Mouse (Mus musculus): ENCODE results near the gene Atp6v1b1. TPM values are rescaled to one million over a fixed set of nuclear protein-coding genes. Genes with fewer than 3 reads are reported as not detected.

The Atp6v1b1 gene
- polyA plus RNA-seq, 1 experiment from 2014 or later, result not detected

DNA sequence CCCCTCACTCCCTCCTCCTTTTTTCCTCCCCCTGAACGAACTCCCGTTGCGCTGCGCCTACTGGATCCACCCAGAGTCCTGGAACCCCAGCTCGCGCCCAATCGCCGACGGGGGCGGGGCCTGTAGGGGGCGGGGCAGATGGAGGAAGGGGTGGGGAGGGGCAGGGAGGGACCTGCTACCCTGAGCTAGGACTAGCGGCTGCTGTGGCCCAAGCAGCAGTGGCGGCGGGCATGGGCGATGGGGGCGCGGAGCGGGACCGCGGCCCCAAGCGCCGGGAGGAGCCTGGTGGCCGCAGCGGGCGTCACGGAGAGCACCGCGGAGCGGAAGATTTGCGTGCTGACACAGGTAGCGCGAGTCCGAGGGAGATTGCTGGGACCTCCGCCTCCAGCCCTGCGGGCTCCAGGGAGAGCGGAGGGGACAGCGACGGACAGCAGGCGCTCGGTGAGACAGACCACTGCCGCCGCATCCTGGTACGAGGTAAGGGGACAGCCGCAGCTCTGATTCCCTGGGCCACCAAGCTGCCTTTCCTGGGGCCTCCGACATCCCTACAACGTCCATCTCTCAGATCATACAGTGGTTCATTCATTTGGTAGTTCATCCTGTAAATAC lies 31.6 kb upstream of the Atp6v1b1 start, which contains the start of gene Vax2:
Gene Vax2 (plus strand): TSS at position 198 of the 609 bp plus-strand sequence.
- no peaks in the 10 kb centered on the region for H3K79me2 ChIP-seq (ENCODE audit: inconsistent target)
- H3K36me3 ChIP-seq (ENCODE audit: inconsistent target), result no peaks in the 10 kb centered on the region
- no peak within 1 kb of the TSS for H3K4me3 ChIP-seq (ENCODE audit: inconsistent target)
- no peak within 1 kb of the TSS for H3K27ac ChIP-seq
- 1% methylated on average over 44 of the region's 46 CpGs for WGBS (ENCODE audit: missing documents)

DNA sequence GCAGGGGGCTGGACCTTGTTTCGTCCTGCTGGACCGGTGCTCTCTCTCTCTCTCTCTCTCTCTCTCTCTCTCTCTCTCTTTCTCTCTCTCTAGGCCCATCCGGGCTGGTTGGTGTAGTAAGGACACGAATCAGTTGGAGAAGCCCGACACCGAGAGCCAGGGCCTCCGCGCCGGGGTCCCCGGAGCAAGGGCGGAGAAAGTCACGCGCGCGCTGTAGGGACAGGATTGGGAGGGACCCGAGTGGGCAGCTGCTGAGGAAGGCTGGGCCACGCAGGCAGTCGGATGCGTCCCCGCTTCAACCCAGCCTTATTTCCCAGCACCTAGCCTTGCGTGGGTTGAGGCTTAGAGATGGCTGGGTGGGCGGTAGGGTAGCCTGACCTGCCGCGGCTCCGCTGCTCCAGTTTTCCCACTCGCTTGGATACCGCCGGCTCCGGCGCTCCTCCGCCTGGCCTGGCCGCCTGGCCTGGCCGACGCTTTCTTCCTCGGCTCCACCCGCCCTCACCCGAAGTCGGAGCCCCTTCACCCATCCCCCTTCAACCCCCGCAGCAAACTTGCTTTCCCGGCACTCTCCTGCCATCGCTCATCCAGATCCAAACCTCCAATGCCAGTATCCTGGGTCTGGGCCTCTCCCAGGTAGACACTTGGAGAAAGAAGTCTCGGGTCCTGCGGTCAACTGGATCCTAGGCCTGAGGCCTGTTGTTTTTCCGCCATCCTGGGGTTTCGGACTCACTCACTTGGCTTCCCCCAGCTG lies 30.9 kb upstream of the Atp6v1b1 start:
- H3K27ac ChIP-seq, result no peak overlapping the region
- no peaks in the 10 kb centered on the region for H3K79me2 ChIP-seq (ENCODE audit: inconsistent target)
- WGBS (ENCODE audit: missing documents), result 14% methylated on average over 45 of the region's 45 CpGs
- no peak overlapping the region for H3K4me3 ChIP-seq (ENCODE audit: inconsistent target)
- H3K36me3 ChIP-seq (ENCODE audit: inconsistent target), result no peaks in the 10 kb centered on the region

DNA sequence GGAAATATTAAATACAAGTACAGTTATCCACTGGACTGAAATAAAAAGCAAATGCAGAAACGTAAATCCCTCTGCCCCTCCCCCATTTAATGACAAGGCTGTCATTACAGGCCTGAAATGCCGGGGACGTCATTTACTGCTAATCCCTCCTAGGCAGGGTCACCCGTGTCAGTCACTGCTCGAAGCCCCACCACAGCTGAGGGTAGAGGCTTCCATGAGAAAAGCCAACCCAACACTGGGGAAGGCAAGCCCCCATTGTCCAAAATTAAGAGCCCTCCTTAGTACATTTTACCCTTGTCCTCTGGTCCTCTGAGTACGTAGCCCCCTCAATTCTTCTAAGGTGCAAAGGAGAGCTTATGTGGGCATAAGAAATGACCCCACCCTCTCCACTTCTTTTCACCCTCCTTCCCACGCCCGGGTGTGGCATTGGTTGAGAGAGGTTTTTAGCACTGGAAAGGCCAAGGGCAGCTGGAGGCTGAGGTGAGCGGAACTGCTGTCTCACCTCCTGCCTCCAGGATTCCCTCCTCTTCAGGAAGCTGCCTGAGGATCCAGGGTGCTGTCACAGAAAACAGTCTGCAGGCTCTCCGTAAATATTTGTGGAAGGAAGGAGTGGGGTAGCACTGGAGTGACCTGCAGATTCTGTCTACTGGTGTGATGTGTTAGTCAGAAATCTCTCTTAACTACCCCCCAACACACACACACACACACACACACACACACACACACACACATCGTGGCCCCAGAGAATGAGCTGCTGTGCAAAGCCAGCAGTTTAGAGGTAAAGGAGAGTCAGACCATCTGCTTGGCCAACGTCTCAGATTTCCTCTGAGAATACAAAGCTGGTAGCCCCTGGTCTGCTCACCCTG lies 29.3 kb upstream of the Atp6v1b1 start:
- no peaks in the 10 kb centered on the region for H3K36me3 ChIP-seq (ENCODE audit: inconsistent target)
- no peaks in the 10 kb centered on the region for H3K79me2 ChIP-seq (ENCODE audit: inconsistent target)
- WGBS (ENCODE audit: missing documents), result 20% methylated on average over 12 of the region's 12 CpGs
- H3K27ac ChIP-seq, result no peak overlapping the region
- H3K4me3 ChIP-seq (ENCODE audit: inconsistent target), result no peak overlapping the region

DNA sequence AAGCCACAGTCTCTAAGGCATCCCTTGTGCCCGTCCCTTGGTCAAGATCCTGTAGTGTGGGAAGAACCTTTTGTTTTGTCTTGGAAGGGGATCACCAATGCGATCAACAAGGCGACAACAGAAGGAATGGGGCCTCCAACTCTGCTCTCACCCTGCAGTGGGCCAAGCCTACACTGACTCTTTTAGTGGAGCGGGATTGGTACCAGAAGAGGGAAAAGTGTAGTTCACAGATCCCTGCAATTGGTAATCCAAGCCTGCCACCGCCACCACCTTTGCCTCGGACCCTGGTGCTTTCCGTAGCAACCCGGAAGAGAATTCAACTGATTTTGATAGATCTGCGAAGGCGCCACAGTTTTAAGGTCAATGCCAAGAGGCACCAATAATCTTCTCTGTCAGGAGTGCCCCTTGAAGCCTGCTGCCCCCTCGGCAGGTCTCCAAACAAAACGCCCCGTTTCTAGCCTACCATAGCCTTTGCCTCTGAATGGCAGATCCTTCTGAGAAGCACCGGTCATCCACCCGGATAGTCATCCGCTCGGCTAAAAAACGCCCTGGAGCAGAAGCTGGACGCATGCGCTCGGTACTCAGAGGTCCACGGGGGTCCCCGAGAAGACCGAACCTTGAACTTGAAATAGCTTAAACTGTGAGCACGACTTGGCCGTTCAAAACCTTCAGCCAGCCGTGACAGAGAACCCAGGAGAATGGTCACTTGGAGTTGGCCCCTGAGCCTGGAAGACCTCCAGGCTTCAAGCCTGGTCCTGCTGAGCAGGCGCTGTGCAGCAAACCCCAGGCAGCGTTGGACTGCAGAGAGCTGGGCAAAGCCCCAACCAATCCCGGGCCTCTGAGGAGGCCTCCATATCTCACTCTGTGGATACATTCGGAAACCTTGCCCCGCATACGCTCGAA lies 28.3 kb upstream of the Atp6v1b1 start:
- Histone ChIP-seq H3K79me2 (ENCODE audit: inconsistent target) (no peaks in the 10 kb centered on the region), H3K4me3 (ENCODE audit: inconsistent target) (no peak overlapping the region), H3K27ac (no peak overlapping the region), H3K36me3 (ENCODE audit: inconsistent target) (no peaks in the 10 kb centered on the region)
- WGBS (ENCODE audit: missing documents), result 9% methylated on average over 34 of the region's 34 CpGs

DNA sequence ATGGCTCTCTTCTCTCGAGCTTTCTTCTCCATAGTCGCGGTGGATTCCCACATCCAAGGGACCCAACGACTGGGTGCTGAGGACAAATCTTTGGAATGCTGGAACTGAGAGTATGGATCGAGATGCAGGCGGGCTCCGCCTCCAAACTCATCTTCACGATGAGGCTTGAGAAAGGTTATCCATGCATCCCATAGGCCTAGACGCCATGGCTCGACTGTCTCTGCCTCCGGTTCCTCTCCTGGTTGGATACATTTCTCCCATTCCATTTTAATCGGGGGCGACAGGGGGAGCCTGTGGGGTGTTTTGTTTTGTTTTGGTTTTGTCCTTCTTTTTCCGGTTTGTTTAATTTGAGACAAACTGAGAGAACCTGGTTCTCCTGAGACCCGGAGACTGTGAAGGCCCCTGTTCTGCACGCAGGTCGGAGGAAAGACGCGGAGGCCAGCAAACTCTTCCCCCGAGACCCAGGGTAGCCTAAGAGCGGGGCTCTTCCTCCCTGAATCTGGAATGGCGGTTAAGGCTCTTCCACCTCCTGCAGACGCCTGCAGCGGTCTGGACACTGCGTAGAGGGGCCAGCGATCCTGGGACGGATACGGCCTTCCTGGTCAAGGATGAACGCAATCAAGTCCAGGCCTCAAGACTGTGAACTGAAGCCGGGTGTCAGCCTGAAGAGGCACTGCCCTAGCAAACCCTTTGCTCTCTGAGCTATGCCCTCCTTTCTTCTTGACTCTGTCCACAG lies 27.2 kb upstream of the Atp6v1b1 start:
- Histone ChIP-seq H3K79me2 (ENCODE audit: inconsistent target) (no peaks in the 10 kb centered on the region), H3K4me3 (ENCODE audit: inconsistent target) (no peak overlapping the region), H3K27ac (no peak overlapping the region), H3K36me3 (ENCODE audit: inconsistent target) (no peaks in the 10 kb centered on the region)
- 11% methylated on average over 30 of the region's 30 CpGs for WGBS (ENCODE audit: missing documents)

DNA sequence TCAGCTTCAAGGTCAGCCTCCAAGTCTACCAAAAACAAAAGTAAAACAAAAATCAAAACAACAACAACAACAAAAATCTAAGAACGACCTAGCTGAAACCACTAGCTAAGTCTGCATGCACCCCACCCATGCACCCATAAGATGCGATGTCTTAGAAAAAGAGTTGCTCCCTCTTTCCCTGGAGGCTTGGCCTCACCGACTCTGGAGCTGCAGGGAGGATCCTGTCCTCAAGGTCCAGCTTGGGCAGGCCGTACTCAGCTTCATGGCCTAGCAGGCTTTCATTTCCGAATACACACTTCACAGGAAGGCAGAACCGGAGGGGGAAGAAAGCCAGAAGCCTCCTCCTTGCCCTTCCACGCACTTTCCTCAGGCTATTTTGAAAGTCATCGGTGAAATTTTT lies 25.8 kb upstream of the Atp6v1b1 start:
- 6% methylated on average over 8 of the region's 8 CpGs for WGBS (ENCODE audit: missing documents)
- Histone ChIP-seq H3K79me2 (ENCODE audit: inconsistent target) (no peaks in the 10 kb centered on the region), H3K4me3 (ENCODE audit: inconsistent target) (no peak overlapping the region), H3K27ac (no peak overlapping the region), H3K36me3 (ENCODE audit: inconsistent target) (no peaks in the 10 kb centered on the region)

DNA sequence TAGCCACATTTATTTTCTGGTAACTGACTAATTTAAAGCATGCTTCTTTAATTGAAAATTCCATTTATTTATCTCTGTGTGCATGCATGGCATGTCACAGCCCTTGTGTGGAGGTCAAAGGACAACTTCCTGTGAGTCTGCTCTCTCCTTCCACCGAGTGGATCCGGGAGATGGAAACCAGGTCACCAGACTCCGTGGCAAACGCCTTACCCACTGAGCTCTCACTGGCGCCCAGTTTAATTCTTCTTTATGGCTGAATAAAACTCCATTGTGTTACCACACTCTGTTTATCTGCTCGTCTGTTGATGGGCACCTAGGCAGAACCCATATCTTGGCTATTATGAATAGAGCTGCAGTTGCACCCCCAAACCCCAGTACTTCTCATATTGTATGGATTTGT lies 20.3 kb upstream of the Atp6v1b1 start:
- Histone ChIP-seq H3K79me2 (ENCODE audit: inconsistent target) (no peaks in the 10 kb centered on the region), H3K27ac (no peak overlapping the region), H3K36me3 (ENCODE audit: inconsistent target) (no peaks in the 10 kb centered on the region), H3K4me3 (ENCODE audit: inconsistent target) (no peak overlapping the region)
- WGBS (ENCODE audit: missing documents), result 34% methylated on average over 6 of the region's 6 CpGs

DNA sequence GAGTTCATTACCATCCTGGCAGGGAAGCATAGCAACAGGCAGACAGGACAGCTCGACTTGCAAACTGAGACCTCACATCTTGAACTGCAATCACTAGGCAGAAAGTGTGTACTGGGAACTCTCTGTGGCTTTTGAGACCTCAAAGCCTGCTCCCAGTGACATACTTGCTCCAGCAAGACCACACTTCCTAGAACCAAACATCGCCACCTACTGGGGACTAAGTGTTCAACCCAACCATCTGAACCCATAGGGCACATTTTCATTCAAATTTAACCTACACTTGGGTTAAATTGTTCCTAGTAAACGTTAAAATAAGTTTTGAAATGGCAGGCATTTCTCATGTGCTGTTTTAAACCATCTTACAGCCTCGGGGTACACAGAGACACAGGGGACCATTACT lies 15.6 kb upstream of the Atp6v1b1 start:
- Histone ChIP-seq H3K79me2 (ENCODE audit: inconsistent target) (no peaks in the 10 kb centered on the region), H3K27ac (no peak overlapping the region), H3K4me3 (ENCODE audit: inconsistent target) (no peak overlapping the region), H3K36me3 (ENCODE audit: inconsistent target) (no peaks in the 10 kb centered on the region)
- WGBS (ENCODE audit: missing documents), result 49% methylated on average over 4 of the region's 4 CpGs

DNA sequence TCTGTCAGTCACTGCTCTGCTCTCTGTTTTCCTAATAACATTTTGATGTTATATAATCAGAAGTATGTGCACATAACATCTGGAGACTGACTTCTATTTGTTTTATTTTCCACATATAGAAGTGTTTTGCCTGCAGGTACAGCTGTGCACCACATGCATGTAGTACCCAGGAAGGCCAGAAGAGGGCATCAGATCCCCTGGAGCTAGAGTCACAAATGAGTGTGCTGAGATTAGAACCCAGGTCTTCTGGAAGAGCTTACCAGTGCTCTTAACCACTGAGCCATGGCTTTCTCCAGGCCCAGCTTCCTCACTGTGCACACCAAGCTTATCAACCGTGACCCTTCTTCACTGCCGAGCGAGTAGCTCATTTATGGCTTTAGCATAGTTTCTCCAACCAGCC lies 14.3 kb upstream of the Atp6v1b1 start:
- WGBS (ENCODE audit: missing documents), result 82% methylated on average over 3 of the region's 3 CpGs
- H3K27ac ChIP-seq, result no peak overlapping the region
- H3K36me3 ChIP-seq (ENCODE audit: inconsistent target), result no peaks in the 10 kb centered on the region
- no peak overlapping the region for H3K4me3 ChIP-seq (ENCODE audit: inconsistent target)
- H3K79me2 ChIP-seq (ENCODE audit: inconsistent target), result no peaks in the 10 kb centered on the region

DNA sequence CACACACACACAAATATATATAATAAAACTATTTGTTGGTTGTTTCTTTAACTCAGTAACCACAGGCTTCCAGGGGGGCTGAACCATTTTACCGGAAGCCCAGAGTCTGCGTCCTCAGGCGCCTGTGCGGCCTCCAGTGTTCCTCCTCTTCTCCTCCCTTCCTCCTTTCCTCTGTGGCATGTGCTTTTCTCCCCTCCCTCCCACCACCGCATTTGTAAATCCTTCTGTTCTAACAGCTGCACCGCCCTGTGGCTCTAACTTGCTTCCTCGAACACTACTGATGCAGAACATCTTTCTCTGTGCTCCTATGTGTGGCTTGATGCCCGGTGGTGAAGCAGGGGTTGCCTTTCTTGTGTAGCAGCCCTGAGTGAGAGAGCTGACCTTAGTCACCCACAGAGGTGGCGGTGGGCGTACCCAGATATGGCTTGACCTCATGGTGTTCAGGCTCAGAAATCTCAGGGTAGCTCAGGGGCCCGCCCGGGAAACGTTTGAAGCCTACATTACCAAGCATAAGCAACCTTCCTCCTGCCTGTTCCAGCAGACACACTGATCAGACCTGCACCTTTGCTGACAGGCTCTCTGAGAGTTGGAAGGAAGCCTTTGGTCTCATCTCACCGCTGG lies 13.3 kb upstream of the Atp6v1b1 start:
- no peak overlapping the region for H3K4me3 ChIP-seq (ENCODE audit: inconsistent target)
- no peak overlapping the region for H3K27ac ChIP-seq
- H3K36me3 ChIP-seq (ENCODE audit: inconsistent target), result no peaks in the 10 kb centered on the region
- WGBS (ENCODE audit: missing documents), result 28% methylated on average over 14 of the region's 14 CpGs
- H3K79me2 ChIP-seq (ENCODE audit: inconsistent target), result no peaks in the 10 kb centered on the region

DNA sequence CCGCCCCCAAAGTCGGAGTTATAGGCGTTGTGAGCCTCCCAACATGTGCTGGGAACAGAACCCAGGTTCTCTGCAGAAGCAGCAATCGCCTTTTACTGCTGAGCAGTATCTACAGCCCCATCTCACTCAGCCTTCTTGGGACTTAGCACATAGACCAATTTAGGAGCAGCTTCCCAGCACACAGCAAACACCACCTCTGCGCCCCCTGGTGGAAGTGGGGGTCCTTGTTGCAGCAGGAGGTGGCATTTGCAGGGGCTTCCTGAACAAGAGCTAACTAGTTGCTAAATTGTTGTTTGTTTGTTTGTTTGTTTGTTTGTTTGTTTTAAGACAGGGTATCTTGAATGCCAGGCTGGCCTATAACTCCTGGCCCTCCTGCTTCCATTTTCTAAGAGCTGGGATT lies 11.7 kb upstream of the Atp6v1b1 start:
- Histone ChIP-seq H3K27ac (no peak overlapping the region), H3K79me2 (ENCODE audit: inconsistent target) (no peaks in the 10 kb centered on the region), H3K4me3 (ENCODE audit: inconsistent target) (no peak overlapping the region), H3K36me3 (ENCODE audit: inconsistent target) (no peaks in the 10 kb centered on the region)
- 42% methylated on average over 5 of the region's 5 CpGs for WGBS (ENCODE audit: missing documents)

DNA sequence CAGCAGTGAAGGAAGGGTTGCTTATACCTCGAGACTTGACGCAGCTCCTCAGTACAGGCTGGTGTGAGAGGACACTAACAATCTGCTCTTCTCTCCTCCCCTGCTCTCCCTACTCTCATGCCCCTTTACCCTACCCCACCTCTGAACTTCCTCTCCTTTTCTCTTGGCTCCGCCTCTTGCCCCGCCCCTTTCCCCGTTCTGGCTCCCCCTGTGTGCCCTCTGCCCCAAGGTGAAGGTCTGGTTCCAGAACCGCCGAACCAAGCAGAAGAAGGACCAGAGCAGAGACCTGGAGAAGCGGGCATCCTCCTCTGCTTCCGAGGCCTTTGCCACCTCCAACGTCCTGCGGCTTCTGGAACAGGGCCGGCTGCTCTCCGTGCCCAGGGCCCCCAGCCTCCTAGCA lies 5.5 kb upstream of the Atp6v1b1 start:
- no peak overlapping the region for H3K4me3 ChIP-seq (ENCODE audit: inconsistent target)
- WGBS (ENCODE audit: missing documents), result 55% methylated on average over 12 of the region's 13 CpGs
- no peak overlapping the region for H3K27ac ChIP-seq
- no peaks in the 10 kb centered on the region for H3K79me2 ChIP-seq (ENCODE audit: inconsistent target)
- H3K36me3 ChIP-seq (ENCODE audit: inconsistent target), result no peaks in the 10 kb centered on the region

DNA sequence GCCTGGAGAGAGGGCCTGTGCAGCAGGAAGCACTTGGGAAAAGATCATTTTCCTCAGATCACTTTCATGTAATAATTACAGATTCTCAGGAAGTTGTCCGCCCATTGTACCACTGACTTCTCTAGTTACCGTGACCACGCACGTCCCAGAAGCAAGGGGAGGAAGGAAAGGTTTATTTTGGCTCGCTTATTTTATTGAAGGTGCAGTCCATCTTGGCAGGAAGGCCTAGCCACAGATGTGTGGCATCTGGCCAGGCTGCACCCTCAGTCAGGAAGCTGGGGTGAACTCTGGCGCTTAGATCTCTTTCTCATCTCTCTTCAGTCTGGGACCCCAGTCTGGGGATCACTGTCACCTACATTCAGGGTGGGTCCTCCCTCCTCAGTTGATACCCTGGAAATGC lies 4.2 kb upstream of the Atp6v1b1 start:
- Histone ChIP-seq H3K79me2 (ENCODE audit: inconsistent target) (no peaks in the 10 kb centered on the region), H3K36me3 (ENCODE audit: inconsistent target) (no peaks in the 10 kb centered on the region), H3K4me3 (ENCODE audit: inconsistent target) (no peak overlapping the region), H3K27ac (no peak overlapping the region)
- WGBS (ENCODE audit: missing documents), result 5% methylated on average over 6 of the region's 6 CpGs
